Mouse (Mus musculus) kidney, embryonic 15.5 days (tissue): ENCODE data around the gene Ldb1. TPM values are rescaled to one million over a fixed set of nuclear protein-coding genes. Genes with fewer than 3 reads are reported as not detected.

ENCODE experiments used
- ATAC-seq: fragments of 200-750 bp; cut with Nextera tagmentation; replicated peaks from 2 replicates; pipeline ENCODE4 v1.8.0; 2017; ENCODE audit warnings: moderate TSS enrichment; ENCODE audit not compliant: low FRiP score
- H3K27ac ChIP-seq: fragments of 300-500 bp; sonication (generic); 2 replicates; pipeline ENCODE4 v1.5.1; 2015; ENCODE audit warnings: mild to moderate bottlenecking, inconsistent platforms
- H3K27me3 ChIP-seq: fragments of 300-500 bp; sonication (generic); 2 replicates; pipeline ENCODE4 v1.6.1; 2015; ENCODE audit warnings: inconsistent platforms
- H3K36me3 ChIP-seq: fragments of 300-500 bp; sonication (generic); 2 replicates; pipeline ENCODE4 v1.6.1; 2015; ENCODE audit warnings: inconsistent platforms
- H3K4me1 ChIP-seq: fragments of 300-500 bp; sonication (generic); 2 replicates; pipeline ENCODE4 v1.6.1; 2015; ENCODE audit warnings: inconsistent platforms
- H3K4me2 ChIP-seq: fragments of 300-500 bp; sonication (generic); 2 replicates; pipeline ENCODE4 v1.6.1; 2015; ENCODE audit warnings: moderate library complexity, mild to moderate bottlenecking, inconsistent platforms
- H3K4me3 ChIP-seq: fragments of 300-500 bp; sonication (generic); replicated peaks from 2 replicates; pipeline ENCODE4 v1.5.1; 2015; ENCODE audit warnings: mild to moderate bottlenecking, inconsistent platforms
- H3K9ac ChIP-seq: fragments of 300-500 bp; sonication (generic); 2 replicates; pipeline ENCODE4 v1.6.1; 2015; ENCODE audit warnings: mild to moderate bottlenecking, inconsistent platforms
- H3K9me3 ChIP-seq: fragments of 300-500 bp; sonication (generic); replicated peaks from 2 replicates; pipeline ENCODE4 v1.6.1; 2016; ENCODE audit warnings: inconsistent platforms
- WGBS: fragments of 180-500 bp; shearing (Covaris S2); methylation state at CpG from one replicate; pipeline ENCODE4 v1.1.7; 2015; ENCODE audit warnings: mixed read lengths; 5-methylcytosine and 5-hydroxymethylcytosine counted together
- polyA plus RNA-seq: library from polyadenylated mRNA; unstranded; fragments of >200 nt; fragmentation: Nextera tagmentation; extraction: Ambion mirVana; gene quantifications from 2 replicates; pipeline ENCODE4 v1.2.1, GENCODE M21; 2015

Gene Ldb1
- polyA plus RNA-seq, 1 experiment from 2014 or later = 91.9 TPM

GRCm38 (mm10) chr19:46042476-46043011 lies 2.5 kb downstream of the Ldb1 start:
- peak overlapping the region; percentile 82 for H3K4me2 ChIP-seq
- H3K9me3 ChIP-seq = no peaks in the 10 kb centered on the region
- H3K4me1 ChIP-seq = peaks cover 79% of the 10 kb centered on the region
- WGBS = 6% methylated on average over 6 of the region's 6 CpGs
- peak overlapping the region; percentile 39 for H3K9ac ChIP-seq
- no peaks in the 10 kb centered on the region for H3K27me3 ChIP-seq
- no peaks in the 10 kb centered on the region for H3K36me3 ChIP-seq
- peak overlapping the region; percentile 97 for H3K27ac ChIP-seq
- ATAC-seq = 0 out of 2 replicates have a peak, but pooled peaks have one; percentile 5
- H3K4me3 ChIP-seq = peak overlapping the region; percentile 70

GRCm38 (mm10) chr19:46041933-46042475 lies 3.0 kb downstream of the Ldb1 start:
- peak; percentile 13 for ATAC-seq
- peak overlapping the region; percentile 39 for H3K9ac ChIP-seq
- no peaks in the 10 kb centered on the region for H3K9me3 ChIP-seq
- peak overlapping the region; percentile 70 for H3K4me3 ChIP-seq
- H3K27ac ChIP-seq = peak overlapping the region; percentile 97
- no peaks in the 10 kb centered on the region for H3K36me3 ChIP-seq
- peaks cover 81% of the 10 kb centered on the region for H3K4me1 ChIP-seq
- peak overlapping the region; percentile 82 for H3K4me2 ChIP-seq
- 2% methylated on average over 14 of the region's 14 CpGs for WGBS
- H3K27me3 ChIP-seq = no peaks in the 10 kb centered on the region

- 15% methylated on average over 7 of the region's 7 CpGs for WGBS
- peaks cover 81% of the 10 kb centered on the region for H3K4me1 ChIP-seq
- H3K36me3 ChIP-seq = peaks cover 5% of the 10 kb centered on the region
- H3K27me3 ChIP-seq = no peaks in the 10 kb centered on the region
- H3K9me3 ChIP-seq = no peaks in the 10 kb centered on the region
- peak overlapping the region; percentile 39 for H3K9ac ChIP-seq
- H3K4me3 ChIP-seq = peak overlapping the region; percentile 70
- no peak for ATAC-seq
- H3K4me2 ChIP-seq = peak overlapping the region; percentile 82
- H3K27ac ChIP-seq = peak overlapping the region; percentile 97
Measured at GRCm38 (mm10) chr19:46041299-46041932, 3.6 kb downstream of the Ldb1 start.

- WGBS = 45% methylated on average over 14 of the region's 14 CpGs
- no peak for ATAC-seq
- peaks cover 16% of the 10 kb centered on the region for H3K36me3 ChIP-seq
- peak overlapping the region; percentile 71 for H3K4me2 ChIP-seq
- peaks cover 75% of the 10 kb centered on the region for H3K4me1 ChIP-seq
- H3K27ac ChIP-seq = peak overlapping the region; percentile 97
- H3K9me3 ChIP-seq = no peaks in the 10 kb centered on the region
- peak overlapping the region; percentile 84 for H3K9ac ChIP-seq
- H3K27me3 ChIP-seq = no peaks in the 10 kb centered on the region
- peak overlapping the region; percentile 79 for H3K4me3 ChIP-seq
Measured at GRCm38 (mm10) chr19:46040149-46040902, 4.7 kb downstream of the Ldb1 start.

- Histone ChIP-seq H3K27ac (peak overlapping the region; percentile 97), H3K4me1 (peaks cover 75% of the 10 kb centered on the region), H3K4me2 (peak overlapping the region; percentile 71), H3K9me3 (no peaks in the 10 kb centered on the region), H3K27me3 (no peaks in the 10 kb centered on the region), H3K36me3 (peaks cover 24% of the 10 kb centered on the region), H3K9ac (peak overlapping the region; percentile 84), H3K4me3 (peak overlapping the region; percentile 79)
- WGBS = under 1% methylated on average over 20 of the region's 30 CpGs
- peak; percentile 80 for ATAC-seq
Measured at GRCm38 (mm10) chr19:46039478-46039877, 5.5 kb downstream of the Ldb1 start.

GRCm38 (mm10) chr19:46038851-46039260 lies 6.2 kb downstream of the Ldb1 start:
- peak; percentile 15 for ATAC-seq
- peak overlapping the region; percentile 84 for H3K9ac ChIP-seq

GRCm38 (mm10) chr19:46037925-46038850 lies 6.8 kb downstream of the Ldb1 start:
- peak overlapping the region; percentile 97 for H3K27ac ChIP-seq
- ATAC-seq = no peak
- H3K9ac ChIP-seq = peak overlapping the region; percentile 84
- H3K4me1 ChIP-seq = peaks cover 65% of the 10 kb centered on the region
- 16% methylated on average over 13 of the region's 13 CpGs for WGBS
- H3K4me2 ChIP-seq = peak overlapping the region; percentile 71
- H3K4me3 ChIP-seq = peak overlapping the region; percentile 79
- H3K36me3 ChIP-seq = peaks cover 37% of the 10 kb centered on the region
- H3K9me3 ChIP-seq = no peaks in the 10 kb centered on the region
- H3K27me3 ChIP-seq = no peaks in the 10 kb centered on the region

More at GRCm38 (mm10) chr19:46038851-46039260, 6.2 kb downstream of the Ldb1 start:
- Histone ChIP-seq H3K4me3 (peak overlapping the region; percentile 79), H3K36me3 (peaks cover 31% of the 10 kb centered on the region), H3K9me3 (no peaks in the 10 kb centered on the region), H3K4me2 (peak overlapping the region; percentile 71), H3K27ac (peak overlapping the region; percentile 97), H3K27me3 (no peaks in the 10 kb centered on the region), H3K4me1 (peaks cover 71% of the 10 kb centered on the region)
- under 1% methylated on average over 13 of the region's 17 CpGs for WGBS

- Histone ChIP-seq H3K9me3 (no peaks in the 10 kb centered on the region), H3K9ac (peak overlapping the region; percentile 84), H3K27me3 (no peaks in the 10 kb centered on the region), H3K4me2 (peak overlapping the region; percentile 71), H3K27ac (peak overlapping the region; percentile 97), H3K36me3 (peaks cover 45% of the 10 kb centered on the region), H3K4me1 (peaks cover 57% of the 10 kb centered on the region), H3K4me3 (peak overlapping the region; percentile 79)
- ATAC-seq = no peak
- 26% methylated on average over 6 of the region's 6 CpGs for WGBS
Measured at GRCm38 (mm10) chr19:46037243-46037924, 7.6 kb downstream of the Ldb1 start.

- Histone ChIP-seq H3K27ac (no peak overlapping the region), H3K4me2 (peak overlapping the region; percentile 71), H3K36me3 (peaks cover 53% of the 10 kb centered on the region), H3K9me3 (no peaks in the 10 kb centered on the region), H3K4me1 (peaks cover 49% of the 10 kb centered on the region), H3K27me3 (no peaks in the 10 kb centered on the region), H3K9ac (0 out of 2 replicates have a peak overlapping the region, but pooled peaks have one; percentile 84), H3K4me3 (peak overlapping the region; percentile 79)
- no peak for ATAC-seq
- 82% methylated on average over 13 of the region's 13 CpGs for WGBS
Measured at GRCm38 (mm10) chr19:46036477-46037242, 8.4 kb downstream of the Ldb1 start.

- no peaks in the 10 kb centered on the region for H3K27me3 ChIP-seq
Measured at GRCm38 (mm10) chr19:46035971-46036370, 9.0 kb downstream of the Ldb1 start.

More at GRCm38 (mm10) chr19:46035971-46036370, 9.0 kb downstream of the Ldb1 start:
- peaks cover 42% of the 10 kb centered on the region for H3K4me1 ChIP-seq
- ATAC-seq = no peak
- H3K4me2 ChIP-seq = no peak overlapping the region
- H3K36me3 ChIP-seq = peaks cover 58% of the 10 kb centered on the region
- H3K27ac ChIP-seq = no peak overlapping the region
- WGBS = 91% methylated on average over 13 of the region's 13 CpGs
- no peak overlapping the region for H3K4me3 ChIP-seq
- no peaks in the 10 kb centered on the region for H3K9me3 ChIP-seq
- no peak overlapping the region for H3K9ac ChIP-seq
